Mouse (Mus musculus) forebrain, embryonic 11.5 days (tissue): ENCODE measurements around the gene Cmtm3. TPM values are rescaled to one million over a fixed set of nuclear protein-coding genes. Genes with fewer than 3 reads are reported as not detected.

ENCODE experiments used
- ATAC-seq: fragments of 200-750 bp; cut with Nextera tagmentation; replicated peaks from 2 replicates; pipeline ENCODE4 v1.8.0; 2017; ENCODE audit warnings: moderate TSS enrichment; ENCODE audit not compliant: low FRiP score
- DNase-seq: peaks from one replicate; pipeline ENCODE4 v3.0.0-alpha.2; 2017; ENCODE audit warnings: low spot score
- H3K27ac ChIP-seq: fragments of 300-500 bp; sonication (generic); 2 replicates; pipeline ENCODE4 v1.5.1; 2014; ENCODE audit warnings: low read depth, low read length
- H3K27me3 ChIP-seq: fragments of 300-500 bp; sonication (generic); 2 replicates; pipeline ENCODE4 v1.6.1; 2014; ENCODE audit warnings: mild to moderate bottlenecking, low read length, mixed read lengths; ENCODE audit not compliant: control insufficient read depth, insufficient read depth
- H3K36me3 ChIP-seq: fragments of 300-500 bp; sonication (generic); 2 replicates; pipeline ENCODE4 v1.6.1; 2014; ENCODE audit warnings: mild to moderate bottlenecking, low read length, moderate library complexity, mixed read lengths; ENCODE audit not compliant: control insufficient read depth, insufficient read depth
- H3K4me1 ChIP-seq: fragments of 300-500 bp; sonication (generic); replicated peaks from 2 replicates; pipeline ENCODE4 v1.6.1; 2014; ENCODE audit warnings: low read length, mixed read lengths; ENCODE audit not compliant: control insufficient read depth, insufficient read depth
- H3K4me2 ChIP-seq: fragments of 300-500 bp; sonication (generic); 2 replicates; pipeline ENCODE4 v1.6.1; 2014; ENCODE audit warnings: low read depth, mild to moderate bottlenecking, low read length, moderate library complexity, mixed read lengths; ENCODE audit not compliant: severe bottlenecking
- H3K4me3 ChIP-seq: fragments of 300-500 bp; sonication (generic); 2 replicates; pipeline ENCODE4 v1.5.1; 2014; ENCODE audit warnings: low read depth, low read length
- H3K9ac ChIP-seq: fragments of 300-500 bp; sonication (generic); 2 replicates; pipeline ENCODE4 v1.6.1; 2014; ENCODE audit warnings: low read length
- H3K9me3 ChIP-seq: fragments of 300-500 bp; sonication (generic); 2 replicates; pipeline ENCODE4 v1.6.1; 2016; ENCODE audit warnings: low read length, mixed read lengths; ENCODE audit not compliant: control insufficient read depth
- WGBS: fragments of 180-500 bp; shearing (Covaris S2); extraction: QIAGEN DNeasy Blood & Tissue Kit; methylation state at CpG from one replicate; pipeline ENCODE4 v1.1.7; 2014; 5-methylcytosine and 5-hydroxymethylcytosine counted together
- polyA plus RNA-seq: library from polyadenylated mRNA; unstranded; fragments of >200 nt; fragmentation: Nextera tagmentation; extraction: Ambion mirVana; gene quantifications from 2 replicates; pipeline ENCODE4 v1.2.1, GENCODE M21; 2014

Cmtm3 gene
- polyA plus RNA-seq, 1 experiment from 2014 or later, result 66.8 TPM

GRCm38 (mm10) chr8:104348971-104349370 lies 9.8 kb downstream of the Cmtm3 start:
- H3K9me3 ChIP-seq, result no peaks in the 10 kb centered on the region
- H3K27ac ChIP-seq, result no peak overlapping the region
- WGBS, result 86% methylated on average over 5 of the region's 5 CpGs
- no peak overlapping the region for H3K9ac ChIP-seq
- H3K4me2 ChIP-seq, result no peak overlapping the region
- no peak for DNase-seq
- no peaks in the 10 kb centered on the region for H3K4me1 ChIP-seq
- no peak overlapping the region for H3K4me3 ChIP-seq
- H3K36me3 ChIP-seq, result no peaks in the 10 kb centered on the region; the same call in 1 of the 2 replicates
- no peaks in the 10 kb centered on the region for H3K27me3 ChIP-seq
- ATAC-seq, result no peak

- no peak overlapping the region for H3K4me2 ChIP-seq
- no peaks in the 10 kb centered on the region; the same call in 1 of the 2 replicates for H3K36me3 ChIP-seq
- H3K9me3 ChIP-seq, result no peaks in the 10 kb centered on the region
- H3K27me3 ChIP-seq, result no peaks in the 10 kb centered on the region
- DNase-seq (no peak), ATAC-seq (no peak)
- 83% methylated on average over 13 of the region's 13 CpGs for WGBS
- H3K4me3 ChIP-seq, result no peak overlapping the region
- H3K9ac ChIP-seq, result no peak overlapping the region
- no peak overlapping the region for H3K27ac ChIP-seq
- no peaks in the 10 kb centered on the region for H3K4me1 ChIP-seq
Observed at GRCm38 (mm10) chr8:104350047-104350446, 10.8 kb downstream of the Cmtm3 start.

GRCm38 (mm10) chr8:104353186-104353585 lies 14.0 kb downstream of the Cmtm3 start:
- Histone ChIP-seq H3K9me3 (no peaks in the 10 kb centered on the region), H3K4me3 (no peak overlapping the region), H3K4me1 (no peaks in the 10 kb centered on the region), H3K9ac (no peak overlapping the region), H3K4me2 (no peak overlapping the region), H3K27me3 (no peaks in the 10 kb centered on the region), H3K36me3 (no peaks in the 10 kb centered on the region; the same call in 1 of the 2 replicates), H3K27ac (no peak overlapping the region)
- DNase-seq (no peak), ATAC-seq (peak; percentile 55)
- WGBS, result 59% methylated on average over 5 of the region's 5 CpGs

- ATAC-seq, result no peak
Observed at GRCm38 (mm10) chr8:104354504-104354903, 15.3 kb downstream of the Cmtm3 start.

GRCm38 (mm10) chr8:104358637-104359036 lies 19.4 kb downstream of the Cmtm3 start:
- Histone ChIP-seq H3K4me3 (no peak overlapping the region), H3K9me3 (no peaks in the 10 kb centered on the region), H3K36me3 (no peaks in the 10 kb centered on the region), H3K27me3 (no peaks in the 10 kb centered on the region), H3K4me2 (no peak overlapping the region), H3K4me1 (no peaks in the 10 kb centered on the region), H3K27ac (no peak overlapping the region), H3K9ac (no peak overlapping the region)
- DNase-seq (no peak), ATAC-seq (no peak)
- 78% methylated on average over 3 of the region's 3 CpGs for WGBS

More at GRCm38 (mm10) chr8:104354504-104354903, 15.3 kb downstream of the Cmtm3 start:
- no peaks in the 10 kb centered on the region for H3K9me3 ChIP-seq
- H3K27ac ChIP-seq, result no peak overlapping the region
- DNase-seq, result no peak
- WGBS, result 95% methylated on average over 10 of the region's 10 CpGs
- H3K27me3 ChIP-seq, result no peaks in the 10 kb centered on the region
- H3K4me3 ChIP-seq, result no peak overlapping the region
- no peak overlapping the region for H3K4me2 ChIP-seq
- no peak overlapping the region for H3K9ac ChIP-seq
- H3K4me1 ChIP-seq, result no peaks in the 10 kb centered on the region
- H3K36me3 ChIP-seq, result no peaks in the 10 kb centered on the region

- H3K4me3 ChIP-seq, result no peak overlapping the region
- H3K4me1 ChIP-seq, result no peaks in the 10 kb centered on the region
- H3K27me3 ChIP-seq, result no peaks in the 10 kb centered on the region
- no peak overlapping the region for H3K4me2 ChIP-seq
- H3K36me3 ChIP-seq, result no peaks in the 10 kb centered on the region
- DNase-seq (no peak), ATAC-seq (no peak)
- H3K9me3 ChIP-seq, result no peaks in the 10 kb centered on the region
- 66% methylated on average over 15 of the region's 15 CpGs for WGBS
- H3K27ac ChIP-seq, result no peak overlapping the region
- no peak overlapping the region for H3K9ac ChIP-seq
Observed at GRCm38 (mm10) chr8:104359778-104360456, 20.7 kb downstream of the Cmtm3 start.

GRCm38 (mm10) chr8:104365695-104366094 lies 26.5 kb downstream of the Cmtm3 start:
- H3K27me3 ChIP-seq, result no peaks in the 10 kb centered on the region
- no peak overlapping the region for H3K27ac ChIP-seq
- no peak overlapping the region for H3K9ac ChIP-seq
- no peak for ATAC-seq
- no peak for DNase-seq
- H3K4me2 ChIP-seq, result no peak overlapping the region
- H3K9me3 ChIP-seq, result no peaks in the 10 kb centered on the region
- 92% methylated on average over 9 of the region's 9 CpGs for WGBS
- no peak overlapping the region for H3K4me3 ChIP-seq
- no peaks in the 10 kb centered on the region for H3K36me3 ChIP-seq
- peaks cover 4% of the 10 kb centered on the region; the same call in 1 of the 2 replicates for H3K4me1 ChIP-seq

- 30% methylated on average over 5 of the region's 5 CpGs for WGBS
- no peaks in the 10 kb centered on the region for H3K9me3 ChIP-seq
- no peaks in the 10 kb centered on the region for H3K36me3 ChIP-seq
- no peak overlapping the region for H3K27ac ChIP-seq
- H3K27me3 ChIP-seq, result no peaks in the 10 kb centered on the region
- H3K4me3 ChIP-seq, result no peak overlapping the region
- H3K4me2 ChIP-seq, result no peak overlapping the region
- ATAC-seq, result peak; percentile 68; the same call in 1 of the 2 replicates
- H3K9ac ChIP-seq, result no peak overlapping the region
- DNase-seq, result no peak
- H3K4me1 ChIP-seq, result peaks cover 4% of the 10 kb centered on the region; the same call in 1 of the 2 replicates
Observed at GRCm38 (mm10) chr8:104367398-104367797, 28.2 kb downstream of the Cmtm3 start.

GRCm38 (mm10) chr8:104369591-104369990 lies 30.4 kb downstream of the Cmtm3 start:
- ATAC-seq (no peak), DNase-seq (no peak)
- Histone ChIP-seq H3K4me1 (peaks cover 4% of the 10 kb centered on the region; the same call in 1 of the 2 replicates), H3K4me2 (no peak overlapping the region), H3K4me3 (no peak overlapping the region), H3K36me3 (no peaks in the 10 kb centered on the region), H3K27ac (no peak overlapping the region), H3K9ac (no peak overlapping the region), H3K27me3 (no peaks in the 10 kb centered on the region), H3K9me3 (no peaks in the 10 kb centered on the region)
- WGBS, result 86% methylated on average over 12 of the region's 12 CpGs
